Mouse (Mus musculus): ENCODE results near the gene Cd8a. TPM values are rescaled to one million over a fixed set of nuclear protein-coding genes. Genes with fewer than 3 reads are reported as not detected.
"Not testable (repeated sequence)": the region's sequence is repeated elsewhere in the genome, so short reads cannot be mapped to it uniquely, and the experiment has no call there.

Gene Cd8a
- 27.7 and 34.7 TPM in 2 replicates for total RNA-seq (2017)

GRCm38 (mm10) chr6:71373249-71373775 lies at the start of gene Cd8a:
Cd8a (plus strand) TSS chr6:71373427.
- no peak for ATAC-seq (ENCODE audit: extremely low read depth, insufficient number of reproducible peaks, low FRiP score, poor library complexity, severe bottlenecking)

GRCm38 (mm10) chr6:71324816-71325215 lies 48.4 kb upstream of the Cd8a start:
- ATAC-seq (ENCODE audit: extremely low read depth, insufficient number of reproducible peaks, low FRiP score, poor library complexity, severe bottlenecking) = no peak

- no peak for ATAC-seq (ENCODE audit: extremely low read depth, insufficient number of reproducible peaks, low FRiP score, poor library complexity, severe bottlenecking)
These were observed 43.3 kb upstream of the Cd8a start for GRCm38 (mm10) chr6:71329881-71330280.

GRCm38 (mm10) chr6:71330486-71330885 lies 42.7 kb upstream of the Cd8a start:
- ATAC-seq (ENCODE audit: extremely low read depth, insufficient number of reproducible peaks, low FRiP score, poor library complexity, severe bottlenecking) = no peak

GRCm38 (mm10) chr6:71331491-71331890 lies 41.7 kb upstream of the Cd8a start:
- not testable (repeated sequence) for ATAC-seq (ENCODE audit: extremely low read depth, insufficient number of reproducible peaks, low FRiP score, poor library complexity, severe bottlenecking)

- ATAC-seq (ENCODE audit: extremely low read depth, insufficient number of reproducible peaks, low FRiP score, poor library complexity, severe bottlenecking) = no peak
These were observed 40.8 kb upstream of the Cd8a start for GRCm38 (mm10) chr6:71332236-71332965.

GRCm38 (mm10) chr6:71333031-71333430 lies 40.2 kb upstream of the Cd8a start:
- ATAC-seq (ENCODE audit: extremely low read depth, insufficient number of reproducible peaks, low FRiP score, poor library complexity, severe bottlenecking) = no peak

GRCm38 (mm10) chr6:71333578-71334273 lies 39.5 kb upstream of the Cd8a start:
- no peak for ATAC-seq (ENCODE audit: extremely low read depth, insufficient number of reproducible peaks, low FRiP score, poor library complexity, severe bottlenecking)

GRCm38 (mm10) chr6:71337666-71338065 lies 35.6 kb upstream of the Cd8a start:
- no peak for ATAC-seq (ENCODE audit: extremely low read depth, insufficient number of reproducible peaks, low FRiP score, poor library complexity, severe bottlenecking)

- no peak for ATAC-seq (ENCODE audit: extremely low read depth, insufficient number of reproducible peaks, low FRiP score, poor library complexity, severe bottlenecking)
These were observed 34.3 kb upstream of the Cd8a start for GRCm38 (mm10) chr6:71338941-71339340.

- ATAC-seq (ENCODE audit: extremely low read depth, insufficient number of reproducible peaks, low FRiP score, poor library complexity, severe bottlenecking) = no peak
These were observed 33.9 kb upstream of the Cd8a start for GRCm38 (mm10) chr6:71339351-71339750.

- no peak for ATAC-seq (ENCODE audit: extremely low read depth, insufficient number of reproducible peaks, low FRiP score, poor library complexity, severe bottlenecking)
These were observed 32.0 kb upstream of the Cd8a start for GRCm38 (mm10) chr6:71341179-71341578.

GRCm38 (mm10) chr6:71348006-71348405 lies 25.2 kb upstream of the Cd8a start:
- ATAC-seq (ENCODE audit: extremely low read depth, insufficient number of reproducible peaks, low FRiP score, poor library complexity, severe bottlenecking) = no peak

GRCm38 (mm10) chr6:71351201-71351600 lies 22.0 kb upstream of the Cd8a start:
- ATAC-seq (ENCODE audit: extremely low read depth, insufficient number of reproducible peaks, low FRiP score, poor library complexity, severe bottlenecking) = no peak

- ATAC-seq (ENCODE audit: extremely low read depth, insufficient number of reproducible peaks, low FRiP score, poor library complexity, severe bottlenecking) = no peak
These were observed 21.0 kb upstream of the Cd8a start for GRCm38 (mm10) chr6:71352201-71352600.

GRCm38 (mm10) chr6:71352866-71353427 lies 20.3 kb upstream of the Cd8a start:
- no peak for ATAC-seq (ENCODE audit: extremely low read depth, insufficient number of reproducible peaks, low FRiP score, poor library complexity, severe bottlenecking)

GRCm38 (mm10) chr6:71353722-71354121 lies 19.5 kb upstream of the Cd8a start:
- ATAC-seq (ENCODE audit: extremely low read depth, insufficient number of reproducible peaks, low FRiP score, poor library complexity, severe bottlenecking) = no peak

GRCm38 (mm10) chr6:71357493-71357892 lies 15.7 kb upstream of the Cd8a start:
- no peak for ATAC-seq (ENCODE audit: extremely low read depth, insufficient number of reproducible peaks, low FRiP score, poor library complexity, severe bottlenecking)

GRCm38 (mm10) chr6:71360221-71360620 lies 13.0 kb upstream of the Cd8a start:
- ATAC-seq (ENCODE audit: extremely low read depth, insufficient number of reproducible peaks, low FRiP score, poor library complexity, severe bottlenecking) = no peak

GRCm38 (mm10) chr6:71360751-71361150 lies 12.5 kb upstream of the Cd8a start:
- no peak for ATAC-seq (ENCODE audit: extremely low read depth, insufficient number of reproducible peaks, low FRiP score, poor library complexity, severe bottlenecking)

Data from neutrophil, adult 5-6 weeks (primary cell).